Mouse (Mus musculus): ENCODE data around the gene Casp8. TPM values are rescaled to one million over a fixed set of nuclear protein-coding genes. Genes with fewer than 3 reads are reported as not detected.
"Not testable (repeated sequence)": the region's sequence is repeated elsewhere in the genome, so short reads cannot be mapped to it uniquely, and the experiment has no call there.

Casp8 gene
- polyA plus RNA-seq, 1 experiment from 2014 or later, result 28.8 TPM

DNA sequence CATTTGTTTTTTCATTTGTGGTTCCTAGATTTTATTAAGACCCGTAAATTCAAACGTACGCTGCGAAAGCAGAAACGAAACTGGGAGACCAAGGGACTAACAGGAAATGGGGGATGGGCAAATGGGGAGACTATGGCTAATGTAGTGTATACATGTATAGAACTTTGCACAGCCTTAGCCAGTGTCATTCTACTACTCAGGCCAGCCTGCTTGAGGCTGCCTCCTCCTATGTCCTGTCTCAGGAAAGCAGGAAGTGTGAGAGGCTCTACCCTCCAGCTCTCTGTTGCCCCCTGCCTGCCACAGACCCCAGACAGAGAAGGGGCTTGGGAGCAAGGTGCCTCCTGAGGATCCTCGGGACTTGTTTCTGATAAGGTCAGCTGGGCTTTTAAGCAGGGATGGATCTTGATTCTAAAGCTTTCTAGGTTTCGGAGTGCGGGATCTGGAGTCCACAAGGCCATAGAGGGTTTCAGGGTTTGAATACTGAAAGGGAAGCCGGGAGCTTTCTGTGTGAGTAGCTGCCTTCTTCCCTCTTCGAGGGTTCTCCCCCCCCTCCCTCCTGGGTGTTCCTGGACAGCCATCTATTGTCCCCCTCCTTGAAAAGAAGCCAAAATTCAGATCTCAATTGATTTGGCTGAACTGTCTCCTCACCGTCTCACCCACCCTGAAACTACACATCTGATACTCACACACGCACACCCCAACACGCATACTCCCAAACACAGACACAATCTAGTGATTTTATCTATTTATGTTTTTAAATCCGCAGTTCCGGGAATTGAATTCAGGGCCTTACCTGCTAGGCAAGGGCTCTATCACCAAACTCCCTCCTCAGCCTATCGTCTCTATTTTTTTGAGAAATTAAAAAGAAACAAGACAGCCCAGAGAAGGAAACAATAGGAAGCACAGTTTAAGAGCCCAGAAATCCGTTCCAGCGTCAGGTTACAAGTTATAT, 7.4 kb downstream of the Casp8 start:
- ATAC-seq (replicated peaks; ENCODE audit: low FRiP score) (peak; percentile 65), DNase-seq (ENCODE audit: low spot score) (no peak)
- peak overlapping the region; percentile 34 for H3K9ac ChIP-seq (ENCODE audit: low read depth, low read length)
- peak overlapping the region; percentile 59 for H3K4me2 ChIP-seq
- H3K4me1 ChIP-seq (replicated peaks; ENCODE audit: control insufficient read depth, insufficient read depth, low read length), result no peaks in the 10 kb centered on the region
- peak overlapping the region; percentile 46 for H3K27ac ChIP-seq (ENCODE audit: low read depth, low read length)
- H3K4me3 ChIP-seq (ENCODE audit: low read depth, low read length), result peak overlapping the region; percentile 21
- H3K27me3 ChIP-seq (replicated peaks; ENCODE audit: control insufficient read depth, insufficient read depth, low read length), result no peaks in the 10 kb centered on the region
- WGBS, result 72% methylated on average over 18 of the region's 18 CpGs
- H3K9me3 ChIP-seq (ENCODE audit: control insufficient read depth, low read length), result no peaks in the 10 kb centered on the region; the same call in 1 of the 2 replicates
- H3K36me3 ChIP-seq (ENCODE audit: control insufficient read depth, insufficient read depth, low read length), result peaks cover 5% of the 10 kb centered on the region

DNA sequence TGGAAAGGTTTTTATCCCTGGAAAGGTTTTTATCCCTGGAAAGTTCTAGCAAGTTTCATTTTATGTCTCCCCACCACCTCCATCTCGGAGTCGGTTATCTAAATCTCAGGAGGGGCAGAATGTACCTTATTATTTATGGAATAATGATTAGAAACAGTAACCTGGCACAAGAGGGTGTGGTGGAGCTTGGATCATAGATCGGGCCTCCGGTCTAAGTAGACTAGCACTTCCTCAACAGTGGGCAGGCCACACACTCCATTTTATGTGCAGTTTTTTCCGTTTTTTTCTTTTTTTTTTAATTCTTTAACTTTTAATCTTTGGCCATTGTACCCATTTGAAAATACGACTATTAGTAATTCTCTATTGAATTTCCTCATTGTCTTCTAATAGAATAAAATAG, 8.4 kb downstream of the Casp8 start:
- Histone ChIP-seq H3K4me1 (replicated peaks; ENCODE audit: control insufficient read depth, insufficient read depth, low read length) (no peaks in the 10 kb centered on the region), H3K4me3 (ENCODE audit: low read depth, low read length) (no peak overlapping the region), H3K4me2 (no peak overlapping the region), H3K27me3 (replicated peaks; ENCODE audit: control insufficient read depth, insufficient read depth, low read length) (no peaks in the 10 kb centered on the region), H3K27ac (ENCODE audit: low read depth, low read length) (no peak overlapping the region), H3K9me3 (ENCODE audit: control insufficient read depth, low read length) (no peaks in the 10 kb centered on the region; the same call in 1 of the 2 replicates), H3K9ac (ENCODE audit: low read depth, low read length) (no peak overlapping the region), H3K36me3 (ENCODE audit: control insufficient read depth, insufficient read depth, low read length) (peaks cover 5% of the 10 kb centered on the region)
- DNase-seq (ENCODE audit: low spot score) (no peak), ATAC-seq (replicated peaks; ENCODE audit: low FRiP score) (no peak)
- WGBS, result 87% methylated on average over 6 of the region's 6 CpGs

DNA sequence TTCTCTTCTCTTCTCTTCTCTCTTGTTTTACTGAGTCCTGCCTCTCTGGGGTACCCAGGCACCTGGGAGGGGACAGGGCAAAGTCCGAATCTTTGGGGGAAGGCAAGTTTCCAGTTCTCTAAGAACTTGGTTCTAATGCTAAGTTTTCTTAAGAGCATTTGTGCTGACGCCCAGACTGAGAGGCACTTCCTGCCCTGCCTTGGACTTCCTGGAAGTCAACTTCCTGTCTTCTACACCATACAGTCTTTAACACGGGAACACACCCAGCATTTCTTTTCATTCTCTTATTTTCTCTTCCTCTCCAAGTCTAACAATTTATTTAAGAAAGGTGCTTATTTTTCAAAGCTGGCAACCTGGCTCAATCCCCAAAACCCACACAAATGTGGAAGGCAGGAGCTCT, 11.5 kb downstream of the Casp8 start:
- no peak for ATAC-seq (replicated peaks; ENCODE audit: low FRiP score)
- Histone ChIP-seq H3K27ac (ENCODE audit: low read depth, low read length) (no peak overlapping the region), H3K4me3 (ENCODE audit: low read depth, low read length) (no peak overlapping the region), H3K9me3 (ENCODE audit: control insufficient read depth, low read length) (no peaks in the 10 kb centered on the region; the same call in 1 of the 2 replicates), H3K4me1 (replicated peaks; ENCODE audit: control insufficient read depth, insufficient read depth, low read length) (no peaks in the 10 kb centered on the region), H3K4me2 (no peak overlapping the region), H3K27me3 (replicated peaks; ENCODE audit: control insufficient read depth, insufficient read depth, low read length) (no peaks in the 10 kb centered on the region), H3K9ac (ENCODE audit: low read depth, low read length) (no peak overlapping the region), H3K36me3 (ENCODE audit: control insufficient read depth, insufficient read depth, low read length) (no peaks in the 10 kb centered on the region)
- no peak for DNase-seq (ENCODE audit: low spot score)
- 68% methylated on average over 3 of the region's 3 CpGs for WGBS

DNA sequence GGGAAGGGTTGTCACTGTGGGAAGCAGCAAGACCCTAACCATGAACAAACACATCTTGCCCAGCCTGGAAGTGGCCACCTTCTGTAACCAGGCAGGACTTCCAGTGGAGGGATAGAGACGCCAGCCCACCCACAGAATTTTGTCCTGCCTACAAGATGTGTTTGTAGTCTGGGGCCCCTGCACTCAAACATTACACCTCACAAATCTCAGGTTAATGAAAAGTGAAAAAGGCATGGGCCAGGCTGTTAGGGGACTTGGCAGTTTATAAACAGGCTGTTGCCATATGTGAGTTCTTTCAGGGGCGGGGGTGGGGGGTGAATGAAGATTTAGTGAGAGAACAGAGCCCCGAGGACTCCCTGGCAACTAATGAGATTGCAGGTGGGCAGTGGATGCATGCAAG, 31.1 kb downstream of the Casp8 start:
- no peak for DNase-seq (ENCODE audit: low spot score)
- 80% methylated on average over 3 of the region's 3 CpGs for WGBS
- Histone ChIP-seq H3K27me3 (replicated peaks; ENCODE audit: control insufficient read depth, insufficient read depth, low read length) (no peaks in the 10 kb centered on the region), H3K4me3 (ENCODE audit: low read depth, low read length) (no peak overlapping the region), H3K4me1 (replicated peaks; ENCODE audit: control insufficient read depth, insufficient read depth, low read length) (no peaks in the 10 kb centered on the region), H3K4me2 (no peak overlapping the region), H3K27ac (ENCODE audit: low read depth, low read length) (no peak overlapping the region), H3K9ac (ENCODE audit: low read depth, low read length) (no peak overlapping the region), H3K9me3 (ENCODE audit: control insufficient read depth, low read length) (no peaks in the 10 kb centered on the region; the same call in 1 of the 2 replicates), H3K36me3 (ENCODE audit: control insufficient read depth, insufficient read depth, low read length) (peaks cover 15% of the 10 kb centered on the region; the same call in 1 of the 2 replicates)
- no peak for ATAC-seq (replicated peaks; ENCODE audit: low FRiP score)

DNA sequence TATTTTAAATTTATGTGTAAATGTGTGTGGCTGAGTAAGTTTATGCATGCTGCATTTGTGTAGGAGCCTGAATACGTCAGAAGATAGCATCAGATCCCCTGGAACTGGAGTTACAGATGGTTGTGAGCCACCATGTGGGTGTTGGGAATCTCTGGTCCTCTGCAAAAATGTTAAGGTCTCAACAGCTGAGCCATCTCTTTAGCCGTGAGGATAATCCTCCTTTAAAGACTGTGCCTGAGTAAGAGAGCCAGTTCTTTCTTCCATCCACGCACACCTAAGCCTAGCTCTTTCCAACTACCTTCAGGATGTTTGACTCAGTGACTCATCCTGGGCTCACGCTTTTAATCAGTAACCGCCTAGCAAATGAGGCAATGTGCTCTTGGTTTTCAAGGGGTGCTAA, 35.6 kb downstream of the Casp8 start:
- Histone ChIP-seq H3K4me3 (ENCODE audit: low read depth, low read length) (no peak overlapping the region), H3K9ac (ENCODE audit: low read depth, low read length) (no peak overlapping the region), H3K4me2 (no peak overlapping the region), H3K36me3 (ENCODE audit: control insufficient read depth, insufficient read depth, low read length) (peaks cover 19% of the 10 kb centered on the region; the same call in 1 of the 2 replicates), H3K4me1 (replicated peaks; ENCODE audit: control insufficient read depth, insufficient read depth, low read length) (no peaks in the 10 kb centered on the region), H3K27ac (ENCODE audit: low read depth, low read length) (no peak overlapping the region), H3K27me3 (replicated peaks; ENCODE audit: control insufficient read depth, insufficient read depth, low read length) (no peaks in the 10 kb centered on the region), H3K9me3 (ENCODE audit: control insufficient read depth, low read length) (no peaks in the 10 kb centered on the region; the same call in 1 of the 2 replicates)
- ATAC-seq (replicated peaks; ENCODE audit: low FRiP score) (no peak), DNase-seq (ENCODE audit: low spot score) (no peak)
- WGBS, result 89% methylated on average over 5 of the region's 5 CpGs

DNA sequence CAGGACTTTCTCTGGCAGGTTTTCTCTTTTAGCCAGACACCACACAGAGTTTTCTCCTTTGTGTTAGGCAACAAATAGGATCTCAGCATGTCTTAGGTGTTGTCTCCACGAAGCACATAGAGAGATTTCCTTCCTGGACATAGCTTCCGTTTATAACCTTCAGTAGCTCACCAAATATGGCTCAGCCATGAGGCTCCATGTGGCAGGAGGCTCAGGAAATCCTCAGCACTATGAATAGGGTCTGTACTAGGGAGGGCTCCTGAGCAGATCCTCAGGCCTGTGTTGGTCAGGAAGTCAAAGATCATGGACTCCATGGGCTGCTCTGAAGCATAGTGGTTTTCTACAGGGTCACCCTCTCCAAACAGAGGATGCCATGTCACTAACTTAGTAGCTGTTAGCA, 37.0 kb downstream of the Casp8 start:
- WGBS, result 64% methylated on average over 2 of the region's 2 CpGs

DNA sequence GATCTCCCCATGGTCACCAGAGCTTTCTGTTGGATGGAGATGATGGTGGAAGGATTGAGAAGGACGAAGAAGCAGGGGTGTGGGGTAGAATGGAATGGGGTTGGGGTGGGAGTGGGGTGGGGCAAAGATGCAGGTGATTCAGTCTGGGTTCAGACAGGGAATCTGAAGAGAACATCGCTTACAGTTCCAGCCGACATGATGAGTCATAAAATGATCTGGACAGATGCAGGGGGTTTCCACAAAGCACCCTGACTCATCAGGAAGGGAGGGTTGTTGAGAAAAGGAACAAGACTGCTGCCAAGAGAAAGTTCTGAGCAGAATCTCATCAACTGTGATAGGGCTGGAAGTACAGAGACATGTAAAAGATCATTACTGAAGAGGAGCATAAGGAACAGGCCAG, 61.6 kb downstream of the Casp8 start:
- not testable (repeated sequence) for H3K4me3 ChIP-seq (ENCODE audit: low read depth, low read length); DNase-seq (ENCODE audit: low spot score); H3K4me1 ChIP-seq (replicated peaks; ENCODE audit: control insufficient read depth, insufficient read depth, low read length); H3K4me2 ChIP-seq; H3K9me3 ChIP-seq (ENCODE audit: control insufficient read depth, low read length); H3K9ac ChIP-seq (ENCODE audit: low read depth, low read length); H3K36me3 ChIP-seq (ENCODE audit: control insufficient read depth, insufficient read depth, low read length); ATAC-seq (replicated peaks; ENCODE audit: low FRiP score); H3K27ac ChIP-seq (ENCODE audit: low read depth, low read length); H3K27me3 ChIP-seq (replicated peaks; ENCODE audit: control insufficient read depth, insufficient read depth, low read length)
- WGBS, result 76% methylated on average over 3 of the region's 3 CpGs

More for the DNA sequence above, 37.0 kb downstream of the Casp8 start:
- ATAC-seq (replicated peaks; ENCODE audit: low FRiP score) (no peak), DNase-seq (ENCODE audit: low spot score) (no peak)
- peaks cover 19% of the 10 kb centered on the region; the same call in 1 of the 2 replicates for H3K36me3 ChIP-seq (ENCODE audit: control insufficient read depth, insufficient read depth, low read length)
- H3K4me3 ChIP-seq (ENCODE audit: low read depth, low read length), result no peak overlapping the region
- H3K27ac ChIP-seq (ENCODE audit: low read depth, low read length), result no peak overlapping the region
- H3K9me3 ChIP-seq (ENCODE audit: control insufficient read depth, low read length), result no peaks in the 10 kb centered on the region; the same call in 1 of the 2 replicates
- no peaks in the 10 kb centered on the region for H3K4me1 ChIP-seq (replicated peaks; ENCODE audit: control insufficient read depth, insufficient read depth, low read length)
- no peak overlapping the region for H3K4me2 ChIP-seq
- no peaks in the 10 kb centered on the region for H3K27me3 ChIP-seq (replicated peaks; ENCODE audit: control insufficient read depth, insufficient read depth, low read length)
- no peak overlapping the region for H3K9ac ChIP-seq (ENCODE audit: low read depth, low read length)

DNA sequence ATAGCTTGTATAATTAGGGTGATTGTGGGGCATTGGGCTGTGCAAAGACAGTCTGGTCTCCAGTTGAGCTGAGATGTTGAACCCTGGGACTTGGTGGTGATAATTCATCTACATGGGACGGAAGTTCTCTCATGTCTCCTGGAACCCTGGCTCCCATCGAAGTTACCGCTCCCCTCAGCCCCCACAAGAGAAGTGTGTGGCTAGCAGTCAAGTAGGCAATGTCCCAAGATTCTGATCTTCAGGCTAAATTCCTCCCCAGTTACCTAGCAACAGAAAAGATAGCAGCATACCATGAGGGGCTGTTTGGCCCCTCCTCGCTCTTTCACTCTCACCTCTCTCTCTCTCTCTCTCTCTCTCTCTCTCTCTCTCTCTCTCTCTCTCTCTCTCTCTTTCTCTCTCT, 64.0 kb downstream of the Casp8 start:
- not testable (repeated sequence) for DNase-seq (ENCODE audit: low spot score); H3K4me2 ChIP-seq; ATAC-seq (replicated peaks; ENCODE audit: low FRiP score); H3K9me3 ChIP-seq (ENCODE audit: control insufficient read depth, low read length); H3K36me3 ChIP-seq (ENCODE audit: control insufficient read depth, insufficient read depth, low read length); H3K4me1 ChIP-seq (replicated peaks; ENCODE audit: control insufficient read depth, insufficient read depth, low read length); H3K27me3 ChIP-seq (replicated peaks; ENCODE audit: control insufficient read depth, insufficient read depth, low read length); H3K27ac ChIP-seq (ENCODE audit: low read depth, low read length); H3K9ac ChIP-seq (ENCODE audit: low read depth, low read length); H3K4me3 ChIP-seq (ENCODE audit: low read depth, low read length)
- WGBS, result 69% methylated on average over 4 of the region's 4 CpGs
